Mouse (Mus musculus) MEL (cell line): Measurements from ENCODE around the gene Hebp2. TPM values are rescaled to one million over a fixed set of nuclear protein-coding genes. Genes with fewer than 3 reads are reported as not detected.

Source experiments
- DNase-seq: peaks from one replicate; pipeline ENCODE4 v3.0.0; 2011; ENCODE audit warnings: low read depth, low spot score
- H3K27ac ChIP-seq: 2 replicates; pipeline ENCODE4 v1.5.1; 2012; ENCODE audit warnings: low read depth, mild to moderate bottlenecking, control low read depth, low read length, moderate library complexity; ENCODE audit not compliant: control insufficient read depth
- H3K27me3 ChIP-seq, 2 experiments: fragments of 150-350 bp in 1 of 2; sonication (generic) in 1 of 2; 2 replicates each; pipeline ENCODE4 v1.6.1; 2012; ENCODE audit warnings: low read length in 2 of 2, mild to moderate bottlenecking in 2 of 2, improper control_type of control experiment in 1 of 2, moderate library complexity in 1 of 2; ENCODE audit not compliant: insufficient read depth in 2 of 2, control insufficient read depth in 1 of 2
- H3K36me3 ChIP-seq, 2 experiments: 2 replicates each; pipeline ENCODE4 v1.6.1; 2012 to 2014; ENCODE audit warnings: low read length in 2 of 2, improper control_type of control experiment in 1 of 2, inconsistent platforms in 1 of 2, mild to moderate bottlenecking in 1 of 2; ENCODE audit not compliant: insufficient read depth in 2 of 2, control insufficient read depth in 1 of 2
- H3K4me1 ChIP-seq, 2 experiments: fragments of 150-350 bp in 1 of 2; sonication (generic) in 1 of 2; 2 replicates each; pipeline ENCODE4 v1.6.1; 2012; ENCODE audit warnings: low read length in 2 of 2, improper control_type of control experiment in 1 of 2, mild to moderate bottlenecking in 1 of 2; ENCODE audit not compliant: insufficient read depth in 2 of 2, control insufficient read depth in 1 of 2
- H3K4me3 ChIP-seq, 2 experiments: fragments of 150-350 bp in 1 of 2; sonication (generic) in 1 of 2; 2 replicates each; pipeline ENCODE4 v1.5.1; 2012; ENCODE audit warnings: low read depth in 2 of 2, low read length in 2 of 2, mild to moderate bottlenecking in 2 of 2, moderate library complexity in 2 of 2, control low read depth in 1 of 2, improper control_type of control experiment in 1 of 2; ENCODE audit not compliant: control insufficient read depth in 1 of 2, insufficient read depth in 1 of 2
- H3K79me2 ChIP-seq: 2 replicates; pipeline ENCODE4 v1.6.1; 2012; ENCODE audit warnings: mild to moderate bottlenecking, low read length, moderate library complexity; ENCODE audit not compliant: control insufficient read depth, poor library complexity, insufficient read depth
- H3K9ac ChIP-seq: 2 replicates; pipeline ENCODE4 v1.6.1; 2012; ENCODE audit warnings: low read depth, mild to moderate bottlenecking, control low read depth, low read length, moderate library complexity; ENCODE audit not compliant: control insufficient read depth, poor library complexity, severe bottlenecking
- H3K9me3 ChIP-seq: fragments of 150-350 bp; sonication (generic); replicated peaks from 2 replicates; pipeline ENCODE4 v1.6.1; 2012; ENCODE audit warnings: mild to moderate bottlenecking, low read length, improper control_type of control experiment, moderate library complexity; ENCODE audit not compliant: insufficient read depth
- CHD1 ChIP-seq: IDR thresholded peaks from 2 replicates; pipeline ENCODE4 v1.6.1; 2012; ENCODE audit warnings: low read depth, mild to moderate bottlenecking, inconsistent platforms, low read length, improper control_type of control experiment
- CHD2 ChIP-seq: IDR thresholded peaks from 2 replicates; pipeline ENCODE4 v1.6.1; 2011; ENCODE audit warnings: low read length, improper control_type of control experiment
- CTCF ChIP-seq, 3 experiments: IDR thresholded peaks in 2 of 3; conservative IDR thresholded peaks in 1 of 3; 2 replicates each; pipeline ENCODE4 v1.5.1; 2011 to 2012; ENCODE audit warnings: low read length in 3 of 3, low read depth in 2 of 3, mild to moderate bottlenecking in 2 of 3, improper control_type of control experiment in 1 of 3, inconsistent platforms in 1 of 3, mixed read lengths in 1 of 3, moderate library complexity in 1 of 3; ENCODE audit not compliant: control insufficient read depth in 1 of 3, insufficient read depth in 1 of 3, poor library complexity in 1 of 3, severe bottlenecking in 1 of 3
- EP300 ChIP-seq, 2 experiments: IDR thresholded peaks; 2 replicates each; pipeline ENCODE4 v1.6.1; 2011; ENCODE audit warnings: improper control_type of control experiment in 2 of 2, low read length in 2 of 2, low read depth in 1 of 2, mild to moderate bottlenecking in 1 of 2
- ETS1 ChIP-seq: IDR thresholded peaks from 2 replicates; pipeline ENCODE4 v1.6.1; 2012; ENCODE audit warnings: low read depth, mild to moderate bottlenecking, inconsistent platforms, low read length, improper control_type of control experiment, moderate library complexity
- GABPA ChIP-seq: IDR thresholded peaks from 2 replicates; pipeline ENCODE4 v1.6.1; 2012; ENCODE audit warnings: low read depth, mild to moderate bottlenecking, inconsistent platforms, low read length, improper control_type of control experiment, moderate library complexity
- GATA1 ChIP-seq: IDR thresholded peaks from 2 replicates; pipeline ENCODE4 v1.6.1; 2011; ENCODE audit warnings: low read depth, low read length, improper control_type of control experiment
- HCFC1 ChIP-seq: IDR thresholded peaks from 2 replicates; pipeline ENCODE4 v1.6.1; 2012; ENCODE audit warnings: low read depth, mild to moderate bottlenecking, inconsistent platforms, low read length, improper control_type of control experiment, moderate library complexity
- JUND ChIP-seq: IDR thresholded peaks from 2 replicates; pipeline ENCODE4 v1.6.1; 2011; ENCODE audit warnings: low read depth, mild to moderate bottlenecking, improper control_type of control experiment, low read length
- MAFK ChIP-seq: IDR thresholded peaks from 2 replicates; pipeline ENCODE4 v1.6.1; 2011; ENCODE audit warnings: low read depth, mild to moderate bottlenecking, low read length, improper control_type of control experiment, borderline replicate concordance
- MEF2A ChIP-seq: IDR thresholded peaks from 2 replicates; pipeline ENCODE4 v1.6.1; 2014; ENCODE audit warnings: low read depth, mild to moderate bottlenecking, inconsistent platforms, low read length, improper control_type of control experiment; ENCODE audit not compliant: poor library complexity, insufficient replicate concordance, severe bottlenecking; ENCODE audit errors: extremely low read depth
- MYB ChIP-seq: IDR thresholded peaks from 2 replicates; pipeline ENCODE4 v1.6.1; 2011; ENCODE audit warnings: mild to moderate bottlenecking, low read depth, low read length, improper control_type of control experiment
- MYC ChIP-seq: IDR thresholded peaks from 2 replicates; pipeline ENCODE4 v1.6.1; 2011; ENCODE audit warnings: low read depth, mild to moderate bottlenecking, low read length, improper control_type of control experiment, moderate library complexity
- NELFE ChIP-seq: IDR thresholded peaks from 2 replicates; pipeline ENCODE4 v1.6.1; 2011; ENCODE audit warnings: low read depth, low read length, improper control_type of control experiment
- NRF1 ChIP-seq: IDR thresholded peaks from 2 replicates; pipeline ENCODE4 v1.6.1; 2014; ENCODE audit warnings: low read depth, mild to moderate bottlenecking, inconsistent platforms, low read length, improper control_type of control experiment, moderate library complexity; ENCODE audit not compliant: poor library complexity, insufficient read depth, severe bottlenecking
- POLR2A ChIP-seq, 2 experiments: IDR thresholded peaks; 2 replicates each; pipeline ENCODE4 v1.6.1; 2011 to 2012; ENCODE audit warnings: low read length in 2 of 2, mild to moderate bottlenecking in 2 of 2, control low read depth in 1 of 2, improper control_type of control experiment in 1 of 2, low read depth in 1 of 2, moderate library complexity in 1 of 2; ENCODE audit not compliant: control insufficient read depth in 1 of 2, insufficient read depth in 1 of 2, poor library complexity in 1 of 2
- RAD21 ChIP-seq: IDR thresholded peaks from 2 replicates; pipeline ENCODE4 v1.6.1; 2011; ENCODE audit warnings: mild to moderate bottlenecking, low read depth, low read length, improper control_type of control experiment
- RCOR1 ChIP-seq: IDR thresholded peaks from 2 replicates; pipeline ENCODE4 v1.6.1; 2012; ENCODE audit warnings: low read depth, mild to moderate bottlenecking, inconsistent platforms, low read length, improper control_type of control experiment
- SIN3A ChIP-seq: IDR thresholded peaks from 2 replicates; pipeline ENCODE4 v1.6.1; 2012; ENCODE audit warnings: low read length, improper control_type of control experiment, inconsistent platforms
- TAL1 ChIP-seq: IDR thresholded peaks from 2 replicates; pipeline ENCODE4 v1.6.1; 2012; ENCODE audit warnings: mild to moderate bottlenecking, inconsistent platforms, low read length, moderate library complexity, mixed read lengths
- TBP ChIP-seq: IDR thresholded peaks from 2 replicates; pipeline ENCODE4 v1.8.0; 2011; ENCODE audit warnings: low read depth, low read length, improper control_type of control experiment
- TCF12 ChIP-seq: IDR thresholded peaks from 2 replicates; pipeline ENCODE4 v1.6.1; 2014; ENCODE audit warnings: low read depth, mild to moderate bottlenecking, inconsistent platforms, low read length, improper control_type of control experiment, moderate library complexity
- ZKSCAN1 ChIP-seq: IDR thresholded peaks from 2 replicates; pipeline ENCODE4 v1.6.1; 2012; ENCODE audit warnings: low read depth, mild to moderate bottlenecking, inconsistent platforms, low read length, improper control_type of control experiment, moderate library complexity
- ZMIZ1 ChIP-seq: IDR thresholded peaks from 2 replicates; pipeline ENCODE4 v1.6.1; 2012; ENCODE audit warnings: low read depth, mild to moderate bottlenecking, inconsistent platforms, low read length, improper control_type of control experiment, moderate library complexity
- polyA plus RNA-seq, 2 experiments: library from polyadenylated mRNA; stranded (reverse) in 1 of 2; unstranded in 1 of 2; fragments of >175 nt in 1 of 2; fragments of >200 nt in 1 of 2; gene quantifications; 2 replicates each; pipeline versions ENCODE4 v1.2.1 to v1.2.4; 2012; ENCODE audit warnings: low replicate concordance in 2 of 2, low read depth in 1 of 2; ENCODE audit not compliant: insufficient read length in 2 of 2, insufficient read depth in 1 of 2, missing spikeins in 1 of 2
- total RNA-seq: library from RNA; depleted of rRNA; stranded (reverse); fragments of 300-350 nt; gene quantifications from 2 replicates; pipeline ENCODE4 v1.2.3, GENCODE M21; 2012

Gene Hebp2
- total and polyA plus RNA-seq, 3 experiments, result not detected

DNA sequence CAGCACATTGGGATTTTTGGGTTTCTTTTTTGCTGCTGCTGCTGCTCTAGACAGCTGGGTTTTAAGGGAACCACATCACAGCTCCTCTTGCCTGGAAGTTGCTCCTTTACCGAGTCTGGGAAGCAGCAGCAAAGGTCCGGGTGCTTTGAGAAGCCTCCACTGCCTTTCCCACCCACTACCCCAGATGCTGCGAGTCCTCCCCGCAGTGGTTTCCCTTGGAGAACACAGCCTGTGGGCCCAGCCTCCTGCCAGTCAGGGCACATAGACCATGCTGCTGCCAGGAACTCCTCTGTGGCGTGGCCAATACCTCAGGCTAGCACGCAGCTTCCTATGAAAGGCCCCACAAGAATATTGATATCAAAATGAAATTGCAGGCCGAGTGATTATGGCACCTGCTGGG, 48.8 kb downstream of the Hebp2 start:
- no peak for DNase-seq
- TF ChIP-seq NELFE (no peak), TAL1 (no peak), POLR2A (IDR thresholded peaks at IDR 0.05; ENCODE audit: control insufficient read depth in 1 of 2, insufficient read depth in 1 of 2, low read depth in 1 of 2, low read length in 2 of 2, poor library complexity in 1 of 2) (no peak), TBP (no peak), GABPA (no peak), HCFC1 (no peak), ZMIZ1 (no peak), CHD2 (no peak), MEF2A (no peak)
- TF ChIP-seq, all 39 proteins: peak for 0
- H3K9me3 ChIP-seq, result no peaks in the 10 kb centered on the region
- no peak overlapping the region for H3K4me3 ChIP-seq
- no peak overlapping the region for H3K9ac ChIP-seq
- no peaks in the 10 kb centered on the region for H3K79me2 ChIP-seq
- no peaks in the 10 kb centered on the region for H3K4me1 ChIP-seq
- H3K27ac ChIP-seq, result no peak overlapping the region
- H3K27me3 ChIP-seq, result no peaks in the 10 kb centered on the region
- no peaks in the 10 kb centered on the region for H3K36me3 ChIP-seq

DNA sequence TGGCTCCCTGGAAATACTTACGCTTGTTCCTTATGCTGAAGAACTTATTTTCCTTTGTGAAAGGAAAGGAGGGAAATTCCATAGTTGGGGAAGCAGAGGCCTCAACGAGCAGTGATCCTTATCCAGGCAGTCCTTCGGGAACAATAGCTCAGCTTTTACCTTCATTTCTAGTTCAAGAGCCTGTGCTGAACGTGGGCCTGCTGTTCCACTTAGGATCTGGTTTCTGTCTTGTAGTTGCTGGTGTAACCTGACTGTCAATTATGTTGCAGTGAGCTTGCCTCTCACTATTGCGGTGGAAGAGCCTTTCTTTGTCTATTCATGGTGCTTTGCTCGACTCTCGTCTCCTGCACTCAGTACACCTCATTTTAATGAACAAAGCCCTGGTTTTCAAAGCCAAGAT, 51.6 kb downstream of the Hebp2 start:
- no peak for DNase-seq
- no peaks in the 10 kb centered on the region for H3K4me1 ChIP-seq
- no peak overlapping the region for H3K4me3 ChIP-seq
- H3K27me3 ChIP-seq, result no peaks in the 10 kb centered on the region
- no peaks in the 10 kb centered on the region for H3K36me3 ChIP-seq
- no peaks in the 10 kb centered on the region for H3K79me2 ChIP-seq
- H3K27ac ChIP-seq, result no peak overlapping the region
- no peak overlapping the region for H3K9ac ChIP-seq
- no peak for TF ChIP-seq EP300 (IDR thresholded peaks at IDR 0.05; ENCODE audit: low read depth in 1 of 2, low read length in 2 of 2)
- no peak for TF ChIP-seq JUND
- TF ChIP-seq ZMIZ1, result no peak
- no peak for TF ChIP-seq MYB
- TF ChIP-seq NRF1, result no peak
- no peaks in the 10 kb centered on the region for H3K9me3 ChIP-seq

DNA sequence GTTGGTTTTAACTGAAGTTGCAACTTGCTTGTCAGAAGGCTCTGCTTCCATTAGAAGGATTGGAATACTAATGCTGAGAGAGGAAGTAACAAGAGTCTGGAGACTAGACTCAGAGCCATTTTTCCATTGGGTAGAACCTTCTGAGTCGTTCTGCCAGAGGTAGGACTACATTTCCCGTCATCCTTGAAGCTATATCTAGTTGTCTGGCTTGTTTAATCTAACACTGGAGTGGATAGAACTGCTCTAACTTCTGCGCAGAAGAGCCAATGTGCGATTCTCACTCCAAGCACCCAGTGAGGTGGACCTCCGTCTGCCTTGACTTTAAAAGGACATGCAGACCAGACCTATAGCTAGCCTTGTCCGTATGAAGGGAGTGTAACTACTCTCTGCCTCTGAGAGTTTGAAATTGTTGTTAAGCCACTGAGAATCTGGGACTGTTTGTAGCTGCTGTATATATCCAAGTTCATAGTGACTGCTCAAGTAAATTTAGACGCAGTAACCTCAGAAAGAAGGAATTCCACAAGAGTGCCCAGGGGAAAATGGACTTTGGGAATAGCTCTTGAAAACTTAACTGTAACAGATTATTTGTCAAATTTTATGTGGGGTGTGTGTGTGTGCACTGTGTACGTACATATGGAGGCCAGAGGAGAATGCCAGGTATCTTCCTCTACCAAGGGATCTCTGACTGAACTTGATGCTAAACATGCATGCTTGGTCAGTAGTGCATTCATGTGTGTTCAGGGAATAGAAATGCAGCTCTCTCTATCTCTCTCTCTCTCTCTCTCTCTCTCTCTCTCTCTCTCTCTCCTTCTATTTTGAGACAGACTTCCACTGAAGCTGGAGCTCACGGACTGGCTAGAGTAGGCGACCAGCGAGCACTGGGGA, 52.6 kb downstream of the Hebp2 start:
- Histone ChIP-seq H3K9me3 (no peaks in the 10 kb centered on the region), H3K4me3 (no peak overlapping the region), H3K9ac (no peak overlapping the region), H3K36me3 (no peaks in the 10 kb centered on the region), H3K4me1 (no peaks in the 10 kb centered on the region), H3K27me3 (no peaks in the 10 kb centered on the region), H3K79me2 (no peaks in the 10 kb centered on the region), H3K27ac (no peak overlapping the region)
- no peak for DNase-seq
- no peak for TF ChIP-seq SIN3A
- TF ChIP-seq TCF12, result no peak
- TF ChIP-seq MAFK, result no peak
- TF ChIP-seq GATA1, result no peak
- TF ChIP-seq NRF1, result no peak
- TF ChIP-seq JUND, result no peak
- no peak for TF ChIP-seq CTCF (IDR thresholded peaks at IDR 0.05 in 2 of 3, conservative IDR thresholded peaks at IDR 0.05 in 1 of 3; ENCODE audit: control insufficient read depth in 1 of 3, insufficient read depth in 1 of 3, low read depth in 2 of 3, low read length in 3 of 3, poor library complexity in 1 of 3, severe bottlenecking in 1 of 3)
- TF ChIP-seq RAD21, result no peak
- TF ChIP-seq CHD2, result no peak
- TF ChIP-seq HCFC1, result no peak
- TF ChIP-seq ZKSCAN1, result no peak
- no peak for TF ChIP-seq MYC
- no peak for TF ChIP-seq POLR2A (IDR thresholded peaks at IDR 0.05; ENCODE audit: control insufficient read depth in 1 of 2, insufficient read depth in 1 of 2, low read depth in 1 of 2, low read length in 2 of 2, poor library complexity in 1 of 2)
- no peak for TF ChIP-seq RCOR1
- TF ChIP-seq EP300 (IDR thresholded peaks at IDR 0.05; ENCODE audit: low read depth in 1 of 2, low read length in 2 of 2), result no peak
- TF ChIP-seq CHD1, result no peak
- TF ChIP-seq GABPA, result no peak
- TF ChIP-seq ETS1, result no peak
